Mouse (Mus musculus) small intestine, adult 2 months (tissue): ENCODE results near the gene Ppp1r13b. TPM values are rescaled to one million over a fixed set of nuclear protein-coding genes. Genes with fewer than 3 reads are reported as not detected.

Experiments used
- H3K27ac ChIP-seq: fragments of 200-500 bp; 2 replicates; pipeline ENCODE4 v1.5.1; 2012; ENCODE audit warnings: low read depth, low read length, control low read depth, inconsistent platforms; ENCODE audit not compliant: insufficient read depth
- H3K27me3 ChIP-seq: fragments of 200-500 bp; 2 replicates; pipeline ENCODE4 v1.6.1; 2012; ENCODE audit warnings: mild to moderate bottlenecking, moderate library complexity, low read length, inconsistent platforms; ENCODE audit not compliant: control insufficient read depth, insufficient read depth
- H3K36me3 ChIP-seq: fragments of 200-500 bp; 2 replicates; pipeline ENCODE4 v1.6.1; 2012; ENCODE audit warnings: mild to moderate bottlenecking, low read length, control low read depth, inconsistent platforms; ENCODE audit not compliant: control insufficient read depth, insufficient read depth
- H3K4me1 ChIP-seq: fragments of 200-500 bp; 2 replicates; pipeline ENCODE4 v1.6.1; 2012; ENCODE audit warnings: low read length, inconsistent platforms, mixed read lengths; ENCODE audit not compliant: control insufficient read depth, insufficient read depth, insufficient read length
- H3K4me3 ChIP-seq: fragments of 200-500 bp; 2 replicates; pipeline ENCODE4 v1.5.1; 2012; ENCODE audit warnings: low read depth, mild to moderate bottlenecking, control low read depth, inconsistent platforms, low read length, moderate library complexity
- CTCF ChIP-seq: fragments of 200-500 bp; IDR thresholded peaks from 2 replicates; pipeline ENCODE4 v1.5.1; 2012; ENCODE audit warnings: low read depth, mild to moderate bottlenecking, control low read depth, inconsistent platforms, low read length, moderate library complexity, mixed read lengths; ENCODE audit not compliant: insufficient replicate concordance, insufficient read length; ENCODE audit errors: extremely low read depth
- POLR2A ChIP-seq: fragments of 200-500 bp; IDR thresholded peaks from 2 replicates; pipeline ENCODE4 v1.6.1; 2012; ENCODE audit warnings: low read depth, mild to moderate bottlenecking, control low read depth, inconsistent platforms, low read length, moderate library complexity
- WGBS: fragments of 180-500 bp; shearing (Covaris S2); methylation state at CpG from one replicate; pipeline ENCODE4 v1.1.7; 2018; 5-methylcytosine and 5-hydroxymethylcytosine counted together
- polyA plus RNA-seq: library from polyadenylated mRNA; depleted of rRNA; stranded (reverse); fragments of >200 nt; gene quantifications from 2 replicates; pipeline ENCODE4 v1.2.3, GENCODE M21; 2012

Ppp1r13b gene
- polyA plus RNA-seq, 1 experiment: 22.8 TPM

- Histone ChIP-seq H3K36me3 (peaks cover 42% of the 10 kb centered on the region), H3K4me1 (peaks cover 10% of the 10 kb centered on the region), H3K27ac (no peak overlapping the region), H3K4me3 (no peak overlapping the region), H3K27me3 (no peaks in the 10 kb centered on the region)
- 68% methylated on average over 10 of the region's 10 CpGs for WGBS
- TF ChIP-seq CTCF (no peak), POLR2A (no peak)
Observed at GRCm38 (mm10) chr12:111800459-111801183, 107.3 kb downstream of the Ppp1r13b start.

DNA sequence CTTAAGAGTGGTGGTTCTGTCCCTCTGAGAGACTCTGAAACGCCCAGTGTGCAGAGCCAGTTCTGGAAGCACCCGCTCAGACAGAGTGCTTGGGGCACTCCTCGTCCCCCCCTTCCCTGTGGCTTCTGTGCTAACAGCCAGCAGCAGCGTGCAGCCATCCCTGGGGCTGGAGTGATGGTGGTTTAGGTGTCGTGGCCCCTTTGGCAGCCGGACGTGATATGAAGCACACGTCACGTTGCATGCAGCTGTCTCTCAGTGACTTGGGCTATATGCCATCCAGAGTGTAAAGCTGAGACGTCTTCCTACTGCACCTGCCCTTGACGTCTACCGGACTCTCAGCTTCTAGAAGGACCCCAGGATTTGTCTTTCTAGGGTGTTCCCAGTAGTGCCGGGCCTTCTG, 109.4 kb downstream of the Ppp1r13b start:
- Histone ChIP-seq H3K36me3 (peaks cover 43% of the 10 kb centered on the region), H3K4me1 (peaks cover 12% of the 10 kb centered on the region), H3K27me3 (no peaks in the 10 kb centered on the region), H3K4me3 (no peak overlapping the region), H3K27ac (no peak overlapping the region)
- no peak for TF ChIP-seq CTCF
- TF ChIP-seq POLR2A: no peak
- WGBS: 92% methylated on average over 13 of the region's 13 CpGs

DNA sequence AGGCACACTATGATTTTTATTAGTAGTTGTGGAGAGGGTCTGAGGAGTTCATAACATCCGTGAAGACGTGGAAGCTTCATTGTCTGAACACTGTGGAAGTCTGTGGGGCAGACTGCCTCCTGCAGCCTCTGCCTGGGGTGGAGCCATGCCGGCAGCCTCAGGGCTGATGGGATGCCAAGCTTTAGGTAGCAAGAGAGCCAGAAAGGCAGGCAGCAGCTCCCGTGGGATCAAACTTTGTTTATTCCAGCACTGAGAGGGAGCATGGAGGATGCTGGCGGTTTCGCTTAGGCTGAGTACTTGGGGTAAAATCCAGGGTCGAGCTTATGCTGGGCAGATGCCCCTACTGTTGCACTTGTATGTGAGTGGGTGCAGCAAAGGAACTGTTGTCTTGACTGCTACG, 110.7 kb downstream of the Ppp1r13b start:
- 82% methylated on average over 8 of the region's 8 CpGs for WGBS
- H3K36me3 ChIP-seq: peaks cover 48% of the 10 kb centered on the region

GRCm38 (mm10) chr12:111795180-111795895, 112.6 kb downstream of the Ppp1r13b start:
- Histone ChIP-seq H3K4me1 (peaks cover 11% of the 10 kb centered on the region), H3K36me3 (peaks cover 52% of the 10 kb centered on the region), H3K4me3 (no peak overlapping the region), H3K27me3 (no peaks in the 10 kb centered on the region), H3K27ac (no peak overlapping the region)
- TF ChIP-seq POLR2A: no peak
- WGBS: 93% methylated on average over 28 of the region's 28 CpGs

More for the DNA sequence above, 110.7 kb downstream of the Ppp1r13b start:
- H3K27ac ChIP-seq: no peak overlapping the region
- TF ChIP-seq POLR2A (no peak), CTCF (no peak)
- no peaks in the 10 kb centered on the region for H3K27me3 ChIP-seq
- H3K4me3 ChIP-seq: no peak overlapping the region
- H3K4me1 ChIP-seq: peaks cover 11% of the 10 kb centered on the region

DNA sequence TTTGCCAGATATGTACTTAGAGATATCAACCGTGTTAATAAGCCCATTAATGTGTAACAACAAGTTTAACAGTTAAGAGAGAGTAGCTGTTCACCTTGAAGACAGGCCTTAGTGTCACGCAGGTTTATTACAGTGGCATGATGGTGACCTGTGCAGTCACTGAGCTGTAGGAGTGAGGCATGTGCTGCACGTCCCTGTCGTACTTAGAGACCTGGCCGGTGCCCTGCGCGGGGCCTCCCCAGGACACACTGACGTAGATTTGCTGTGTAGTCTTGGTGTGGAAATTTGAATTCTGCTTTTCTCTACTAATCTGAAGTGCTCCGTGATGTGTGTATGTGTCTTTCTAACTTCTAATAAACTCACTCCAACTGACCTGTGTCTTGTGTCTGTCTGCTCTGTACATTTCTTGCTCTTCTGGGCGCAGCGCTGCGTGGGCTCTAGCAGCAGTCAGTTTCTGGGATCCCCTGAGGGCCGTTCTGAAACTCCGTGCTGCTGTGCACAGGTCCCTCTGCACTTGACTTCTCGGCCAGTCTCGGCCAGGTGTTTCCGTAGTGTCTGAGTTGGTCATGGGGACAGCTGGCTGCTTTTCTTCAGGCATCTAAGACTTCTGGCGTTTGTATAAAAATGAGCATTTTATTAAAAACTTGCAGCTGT, 113.3 kb downstream of the Ppp1r13b start:
- Histone ChIP-seq H3K4me1 (peaks cover 11% of the 10 kb centered on the region), H3K27ac (no peak overlapping the region), H3K36me3 (peaks cover 58% of the 10 kb centered on the region), H3K4me3 (no peak overlapping the region), H3K27me3 (no peaks in the 10 kb centered on the region)
- 89% methylated on average over 18 of the region's 18 CpGs for WGBS
- no peak for TF ChIP-seq POLR2A
- TF ChIP-seq CTCF: no peak

GRCm38 (mm10) chr12:111794102-111794501, 113.8 kb downstream of the Ppp1r13b start:
- 33% methylated on average over 22 of the region's 22 CpGs for WGBS
- H3K4me3 ChIP-seq: no peak overlapping the region
- H3K36me3 ChIP-seq: peaks cover 60% of the 10 kb centered on the region
- 0 out of 2 replicates have a peak overlapping the region, but pooled peaks have one; percentile 2 for H3K27ac ChIP-seq
- H3K4me1 ChIP-seq: peaks cover 11% of the 10 kb centered on the region
- H3K27me3 ChIP-seq: no peaks in the 10 kb centered on the region
- TF ChIP-seq POLR2A (no peak), CTCF (no peak)
